14 mouse cellular contexts compared by ENCODE assay signal in genomic region chr12:90274621-90275236, GRCm38 (mm10).
DNase-seq lines count a peak whose midpoint lies in the region; ATAC-seq lines count a peak whose summit lies in the region.
"Had no signal": no experiment of that assay in that cellular context is flagged by ENCODE, and none has a peak within 500 bp of the region (broad histone marks: within the 10 kb centered on the region; RNA-seq: fewer than 3 reads in every experiment).

No protein-coding gene starts in this region.

- no peak overlapping the region for H3K4me3 ChIP-seq in hindbrain, embryonic 13.5 days
- no peak overlapping the region for H3K4me3 ChIP-seq in hindbrain, embryonic 11.5 days (ENCODE audit: low read depth, low read length)
- H3K4me3 ChIP-seq in heart, embryonic 11.5 days (ENCODE audit: low read depth, low read length): no peak overlapping the region
- H3K4me3 ChIP-seq: erythroblast, embryonic 14.5 days; liver, embryonic 13.5 days; megakaryocyte, embryonic 14.5 days had no signal

- peak; percentile 75 for ATAC-seq in hindbrain, embryonic 13.5 days (ENCODE audit: low FRiP score)
- no peak for ATAC-seq in hindbrain, embryonic 11.5 days (ENCODE audit: low FRiP score)
- ATAC-seq in heart, embryonic 11.5 days (replicated peaks; ENCODE audit: insufficient number of reproducible peaks, low FRiP score, low TSS enrichment): no peak

- H3K9me3 ChIP-seq in hindbrain, embryonic 13.5 days: no peaks in the 10 kb centered on the region
- no peaks in the 10 kb centered on the region for H3K9me3 ChIP-seq in hindbrain, embryonic 11.5 days (ENCODE audit: control insufficient read depth, low read length)
- H3K9me3 ChIP-seq in heart, embryonic 11.5 days (replicated peaks; ENCODE audit: control insufficient read depth, low read length): no peaks in the 10 kb centered on the region
- H3K9me3 ChIP-seq: liver, embryonic 13.5 days; megakaryocyte, embryonic 14.5 days had no signal

- H3K4me1 ChIP-seq in hindbrain, embryonic 13.5 days (replicated peaks): no peaks in the 10 kb centered on the region
- H3K4me1 ChIP-seq in hindbrain, embryonic 11.5 days (replicated peaks; ENCODE audit: control insufficient read depth, insufficient read depth, low read length): no peaks in the 10 kb centered on the region
- no peaks in the 10 kb centered on the region for H3K4me1 ChIP-seq in heart, embryonic 11.5 days (ENCODE audit: control insufficient read depth, insufficient read depth, low read length)
- H3K4me1 ChIP-seq: liver, embryonic 13.5 days; megakaryocyte, embryonic 14.5 days had no signal

- no peak overlapping the region for H3K4me2 ChIP-seq in hindbrain, embryonic 13.5 days
- H3K4me2 ChIP-seq in hindbrain, embryonic 11.5 days (replicated peaks; ENCODE audit: low read depth, low read length): no peak overlapping the region
- no peak overlapping the region for H3K4me2 ChIP-seq in heart, embryonic 11.5 days
- H3K4me2 ChIP-seq: liver, embryonic 13.5 days had no signal

- H3K9ac ChIP-seq in hindbrain, embryonic 13.5 days: no peak overlapping the region
- no peak overlapping the region for H3K9ac ChIP-seq in hindbrain, embryonic 11.5 days (ENCODE audit: low read depth, low read length)
- H3K9ac ChIP-seq in heart, embryonic 11.5 days (ENCODE audit: low read depth, low read length): no peak overlapping the region
- H3K9ac ChIP-seq: liver, embryonic 13.5 days had no signal

- no peaks in the 10 kb centered on the region for H3K27me3 ChIP-seq in hindbrain, embryonic 13.5 days
- H3K27me3 ChIP-seq in hindbrain, embryonic 11.5 days (ENCODE audit: control insufficient read depth, insufficient read depth, low read length): no peaks in the 10 kb centered on the region
- H3K27me3 ChIP-seq in heart, embryonic 11.5 days (ENCODE audit: control insufficient read depth, insufficient read depth, low read length): no peaks in the 10 kb centered on the region
- H3K27me3 ChIP-seq: liver, embryonic 13.5 days; megakaryocyte, embryonic 14.5 days had no signal

- H3K27ac ChIP-seq in hindbrain, embryonic 13.5 days: no peak overlapping the region
- H3K27ac ChIP-seq in hindbrain, embryonic 11.5 days (ENCODE audit: low read depth, low read length): no peak overlapping the region
- H3K27ac ChIP-seq in heart, embryonic 11.5 days (ENCODE audit: low read depth, low read length): no peak overlapping the region
- H3K27ac ChIP-seq: liver, embryonic 13.5 days had no signal

- 62% methylated on average over 7 of the region's 7 CpGs for WGBS in hindbrain, embryonic 13.5 days
- WGBS in hindbrain, embryonic 11.5 days: 84% methylated on average over 7 of the region's 7 CpGs
- WGBS in heart, embryonic 11.5 days (ENCODE audit: insufficient replicate concordance): 81% methylated on average over 7 of the region's 7 CpGs

- H3K36me3 ChIP-seq in hindbrain, embryonic 13.5 days: no peaks in the 10 kb centered on the region
- H3K36me3 ChIP-seq in hindbrain, embryonic 11.5 days (ENCODE audit: control insufficient read depth, insufficient read depth, low read length): no peaks in the 10 kb centered on the region
- no peaks in the 10 kb centered on the region for H3K36me3 ChIP-seq in heart, embryonic 11.5 days (ENCODE audit: control insufficient read depth, insufficient read depth, low read length)
- H3K36me3 ChIP-seq: liver, embryonic 13.5 days had no signal

- no peak for DNase-seq in hindbrain, embryonic 11.5 days (ENCODE audit: low spot score)
- DNase-seq in cerebellum, adult 9-11 months: peak; percentile 65
- peak; percentile 3 to 63 for DNase-seq in layer of hippocampus, adult 18-20 months (ENCODE audit: low spot score in 2 of 2)
- peak; percentile 67 to 79 for DNase-seq in right cerebral cortex, postnatal 10 days (ENCODE audit: low spot score in 2 of 2)
- no peak for DNase-seq in lung, postnatal 14 days
- DNase-seq in kidney, postnatal 14 days: no peak
- DNase-seq: kidney, postnatal 36 days; liver, embryonic 13.5 days; retina, postnatal 1 day; thymus, adult 2 months had no signal

Comparison
In these comparisons a context has a peak if more than half of its experiments do, and no peak if none do; other contexts are left out.
1. DNase-seq: peak in cerebellum, adult 9-11 months (single experiment), layer of hippocampus, adult 18-20 months (2 of 2) and right cerebral cortex, postnatal 10 days (2 of 2); none in hindbrain, embryonic 11.5 days (single experiment), lung, postnatal 14 days (single experiment) and kidney, postnatal 14 days (single experiment).